Mouse (Mus musculus) monocyte, adult 2 months (primary cell): ENCODE measurements at regions not wholly inside any gene's neighbourhood (a gene's known extent, or its start where the extent isn't known, plus 50 kb on each side); places are given as distances from the start of the nearest gene placed in this dataset.

Experiments
- DNase-seq, 2 experiments: peaks; one replicate each; pipeline ENCODE4 v3.0.0; 2022; ENCODE audit warnings: low spot score in 2 of 2, low read depth in 1 of 2

DNA sequence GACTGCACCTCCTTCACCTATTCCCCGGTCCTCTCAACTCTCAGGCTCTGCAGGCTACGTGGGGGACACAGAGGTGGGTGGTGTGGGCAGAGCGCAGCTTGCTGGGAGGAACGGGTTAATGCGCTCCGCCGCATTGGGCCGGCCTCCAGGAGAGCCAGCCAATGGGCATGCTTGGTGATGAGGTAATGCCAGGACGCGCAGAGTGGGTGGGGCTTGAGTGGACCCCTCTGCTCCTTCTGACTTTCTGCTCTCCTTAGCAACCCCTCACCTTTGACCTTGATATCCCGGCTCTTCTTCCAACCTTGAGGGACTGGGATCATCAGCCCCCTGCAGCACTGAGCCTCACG, 85.2 kb downstream of the 1700001O22Rik start:
- DNase-seq, result no peak

DNA sequence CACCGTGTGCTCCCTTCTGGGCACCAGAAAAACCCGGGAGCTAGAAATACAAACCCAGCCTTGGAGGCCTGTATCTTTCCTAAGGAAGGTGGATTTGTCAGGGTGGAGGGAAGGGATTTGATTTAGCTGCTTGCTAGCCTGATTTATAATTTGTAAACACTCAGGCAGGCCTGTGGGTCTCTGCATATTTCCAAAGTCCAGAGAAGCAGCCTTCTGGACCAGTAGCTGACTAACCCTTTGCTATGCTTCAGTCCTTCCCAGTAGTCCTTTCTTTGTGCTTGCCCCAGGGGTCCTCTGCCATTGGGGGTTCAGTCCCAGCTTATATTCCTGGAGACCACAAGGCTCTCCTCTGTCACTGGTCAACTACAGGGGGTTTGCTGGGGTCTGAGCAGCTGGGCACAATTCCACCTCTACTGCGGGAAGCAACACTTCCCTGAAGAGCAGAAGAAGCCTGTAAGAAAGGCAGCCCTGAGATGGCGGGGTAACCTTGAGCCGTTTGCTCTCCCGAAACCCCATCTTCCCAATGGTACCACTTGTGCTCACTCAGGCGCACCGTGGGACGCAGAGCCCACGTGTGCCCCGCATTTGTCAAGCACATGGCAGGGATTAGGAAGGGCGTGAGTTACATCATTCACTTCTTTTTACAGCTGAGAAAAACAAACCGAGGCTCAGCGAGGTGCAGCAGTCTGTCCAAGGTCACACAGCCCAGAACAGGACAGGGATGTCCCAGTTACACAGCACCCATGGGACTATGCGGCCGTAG, 85.7 kb downstream of the 1700001O22Rik start:
- no peak for DNase-seq

DNA sequence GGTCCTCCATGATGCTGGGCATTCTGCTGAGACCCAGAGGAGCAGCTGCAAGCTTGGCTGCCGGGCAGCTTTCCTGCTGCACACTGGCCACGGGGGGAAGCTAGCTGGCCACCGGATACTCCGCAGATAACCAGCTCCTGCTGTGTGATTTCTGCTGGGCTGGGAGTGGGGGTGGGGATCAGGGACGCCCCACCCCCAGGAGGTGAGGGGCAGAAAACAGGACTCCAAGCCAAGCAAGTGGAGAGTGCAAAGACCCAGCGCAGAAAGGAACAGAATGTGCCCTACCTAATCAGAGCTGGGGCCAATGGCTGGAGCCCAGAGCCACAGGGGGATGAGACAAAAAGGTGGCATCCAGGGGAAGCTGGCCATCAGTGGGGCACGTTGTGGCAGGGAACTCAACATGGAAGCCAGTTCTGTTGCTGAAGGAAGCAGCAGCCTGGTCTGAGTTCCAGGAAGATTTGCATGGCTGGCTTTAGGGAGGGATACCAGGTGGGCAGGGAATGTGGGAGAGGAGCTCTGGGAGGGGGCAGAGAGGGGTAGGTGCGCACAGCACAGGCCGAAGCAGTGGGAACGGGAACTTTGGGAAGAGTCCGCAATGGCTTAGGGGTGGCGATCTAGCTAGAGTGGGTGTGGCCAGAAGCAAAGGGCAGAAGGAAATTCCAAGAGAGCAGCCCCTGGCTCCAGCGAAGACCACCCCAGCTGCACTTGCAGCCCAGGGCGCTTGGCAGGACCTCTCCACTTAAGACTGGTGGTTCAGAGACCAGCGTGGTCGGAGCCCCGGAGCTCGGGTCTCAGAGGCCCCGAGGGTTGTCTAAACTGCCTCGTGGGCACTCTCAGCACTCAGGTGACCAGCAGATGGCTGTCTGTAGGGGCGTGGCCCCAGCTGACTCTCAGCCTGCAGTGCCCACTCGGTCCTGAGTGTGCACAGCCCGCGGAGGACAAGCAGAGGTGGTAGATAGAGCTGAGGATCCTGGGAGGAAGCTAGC, 86.6 kb downstream of the 1700001O22Rik start:
- no peak for DNase-seq

DNA sequence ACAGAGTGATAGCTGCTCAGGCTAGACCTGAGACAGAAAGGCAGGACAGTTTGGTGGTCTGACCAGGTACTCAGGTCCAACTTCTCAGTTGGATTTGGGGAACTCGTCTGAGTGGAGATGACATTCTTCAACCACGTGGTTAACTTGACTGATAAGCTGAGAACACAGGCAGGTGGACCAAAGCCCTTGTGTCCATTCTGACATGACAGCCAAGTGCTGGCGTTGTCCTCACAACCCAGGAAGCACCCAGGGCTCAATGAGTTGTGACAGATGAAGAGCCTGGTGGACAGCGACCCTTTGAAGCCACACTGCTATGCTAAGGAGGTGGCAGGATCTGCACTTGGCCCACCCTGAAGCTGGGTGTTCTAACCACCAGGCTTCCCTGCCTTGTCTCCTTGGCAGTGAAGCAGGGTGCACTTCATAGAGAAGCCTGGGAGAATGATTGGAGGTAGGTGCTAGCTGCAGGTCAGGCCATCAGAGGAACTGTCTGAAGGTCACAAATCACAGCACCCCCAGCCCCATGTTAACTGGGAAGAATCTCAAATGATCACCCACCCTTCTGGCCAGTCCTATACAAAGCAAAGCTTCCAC, 87.6 kb downstream of the 1700001O22Rik start:
- DNase-seq, result no peak

DNA sequence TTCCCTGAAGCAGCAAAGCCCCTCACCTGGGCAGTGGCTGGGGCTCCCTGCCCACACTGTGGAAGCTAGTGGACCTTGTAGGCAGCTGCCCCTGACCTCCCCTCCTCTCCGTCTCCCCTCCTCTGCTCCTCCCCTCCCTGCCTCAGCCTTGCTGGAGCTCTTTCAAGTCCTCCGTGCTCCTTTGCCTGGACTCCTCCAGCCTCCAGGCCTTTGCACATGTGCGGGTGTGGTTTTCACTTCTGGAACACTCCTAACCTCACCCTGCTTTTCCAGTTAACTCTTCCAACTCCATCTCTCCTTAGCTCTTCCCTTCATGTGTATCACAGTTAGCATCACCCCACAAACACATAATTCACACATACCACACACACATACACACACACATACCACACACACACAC, 89.9 kb downstream of the 1700001O22Rik start:
- DNase-seq, result no peak

DNA sequence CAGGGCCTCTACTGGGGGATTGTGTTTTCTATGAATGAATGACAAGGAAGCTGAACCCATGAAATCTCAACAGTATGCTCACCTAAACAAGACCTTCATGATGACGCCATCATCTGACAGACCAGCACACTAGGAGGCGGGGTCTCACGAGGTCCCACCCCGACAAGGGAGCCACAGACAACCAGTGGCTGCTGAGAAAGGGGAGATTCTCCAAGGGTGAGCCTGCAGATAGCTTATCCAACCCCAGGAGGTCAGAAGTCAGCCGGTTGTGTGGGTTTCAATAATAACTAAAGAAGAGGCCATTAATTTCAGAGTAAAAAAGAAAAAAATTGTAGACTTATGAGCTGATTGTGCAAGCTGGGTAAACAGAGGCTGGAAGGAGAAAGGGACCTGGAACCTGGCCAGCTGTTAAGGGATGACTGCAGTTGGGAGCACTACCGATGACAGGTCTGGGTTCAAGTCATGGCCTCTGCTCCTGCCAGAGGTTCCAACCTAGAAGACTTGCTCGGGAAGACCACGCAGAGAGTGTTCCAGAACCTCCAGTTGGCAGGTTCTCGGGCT, 90.5 kb downstream of the 1700001O22Rik start:
- no peak for DNase-seq

DNA sequence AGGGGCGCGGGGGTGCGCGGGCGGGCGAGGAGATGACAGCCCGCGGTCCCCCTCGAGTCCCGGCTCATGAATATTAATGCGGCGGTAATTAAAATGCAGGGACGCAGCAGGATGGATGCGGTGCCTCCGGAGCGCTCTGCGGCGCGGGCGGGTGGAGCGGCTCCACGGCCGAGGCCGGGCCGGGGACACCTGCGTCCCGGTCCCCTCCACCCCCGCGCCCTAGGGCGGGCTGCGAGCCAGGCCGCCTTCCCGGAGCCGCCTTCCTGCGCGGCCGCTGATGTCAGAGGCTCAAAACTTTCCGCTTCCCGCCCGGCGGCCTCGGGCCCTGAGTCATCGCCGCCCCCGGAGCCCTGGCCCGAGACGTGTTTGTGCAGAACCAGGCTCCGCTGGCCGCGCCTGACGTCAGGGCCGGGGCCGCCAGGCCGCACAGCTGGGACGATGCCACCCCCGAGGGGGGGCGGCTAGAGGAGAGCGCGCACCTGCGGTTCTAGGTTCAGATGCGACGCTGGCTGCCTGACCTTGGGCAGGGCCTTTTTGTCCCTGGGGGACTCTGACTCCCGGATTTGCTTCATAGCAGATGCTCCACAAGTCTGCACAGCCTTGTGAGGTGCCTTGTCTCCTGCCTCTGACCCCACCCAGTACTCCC, 91.5 kb downstream of the 1700001O22Rik start:
- DNase-seq, result peak in 1 of 2 experiments; percentile 66

DNA sequence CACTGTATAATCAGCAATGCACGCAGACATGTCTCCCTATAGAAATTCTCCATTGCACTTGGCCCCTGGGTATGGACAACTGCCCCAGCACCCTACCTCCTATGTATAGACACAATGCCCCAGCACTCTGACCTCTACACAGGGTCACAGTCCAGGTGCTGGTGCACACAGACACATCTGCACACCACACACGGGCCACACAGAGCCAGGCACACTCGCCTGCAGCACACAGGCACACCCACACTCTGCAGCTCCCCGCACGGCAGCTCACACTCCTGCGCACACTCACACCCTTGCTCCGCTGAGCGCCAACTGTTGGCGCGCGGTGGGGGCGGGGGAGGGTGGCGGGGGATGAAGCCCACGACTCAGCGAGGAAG, 92.0 kb downstream of the 1700001O22Rik start:
- DNase-seq, result no peak

DNA sequence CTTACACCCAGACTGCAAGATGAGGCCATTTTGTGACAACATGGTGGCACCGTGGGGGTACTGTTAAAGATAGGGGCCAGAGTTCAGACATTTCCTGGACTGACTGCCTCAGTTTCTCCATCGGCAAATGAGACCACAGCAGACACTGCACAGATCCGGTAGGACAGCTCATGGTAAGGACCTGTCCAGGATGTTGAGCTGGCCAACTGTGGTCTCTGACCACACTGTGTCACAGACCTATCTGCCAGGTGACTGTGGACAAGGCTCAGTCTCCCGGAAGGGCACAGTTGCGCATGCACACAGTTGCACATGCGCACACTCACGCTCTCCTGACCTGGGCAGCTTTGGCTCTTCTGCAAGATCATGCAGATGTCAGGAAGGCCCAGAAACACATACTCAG, 92.6 kb downstream of the 1700001O22Rik start:
- DNase-seq, result no peak

DNA sequence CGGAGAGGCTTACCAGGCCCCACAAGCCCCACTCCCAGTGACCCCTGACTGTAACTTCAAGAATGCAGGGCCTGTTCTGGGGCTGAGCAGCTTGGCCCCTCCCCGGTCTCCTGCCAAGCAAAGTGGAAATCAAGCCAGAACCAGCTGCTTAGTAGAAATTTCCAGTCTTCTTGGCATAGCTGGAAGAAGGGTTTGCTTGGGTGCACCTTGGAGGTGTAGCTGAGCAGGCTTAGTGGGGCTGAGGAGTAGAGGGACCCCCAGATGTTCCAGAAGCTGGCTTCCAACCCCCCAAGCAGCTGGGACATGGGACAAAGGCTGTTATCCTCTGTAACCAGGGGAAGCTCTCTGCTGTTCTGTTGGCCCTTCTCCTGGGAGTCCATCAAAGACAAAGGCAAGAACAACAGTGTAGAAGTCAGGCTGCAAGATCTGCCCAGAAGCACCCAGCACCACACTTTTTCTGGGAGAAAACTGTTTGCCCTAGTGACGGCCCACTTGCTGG, 94.0 kb downstream of the 1700001O22Rik start:
- DNase-seq, result no peak

DNA sequence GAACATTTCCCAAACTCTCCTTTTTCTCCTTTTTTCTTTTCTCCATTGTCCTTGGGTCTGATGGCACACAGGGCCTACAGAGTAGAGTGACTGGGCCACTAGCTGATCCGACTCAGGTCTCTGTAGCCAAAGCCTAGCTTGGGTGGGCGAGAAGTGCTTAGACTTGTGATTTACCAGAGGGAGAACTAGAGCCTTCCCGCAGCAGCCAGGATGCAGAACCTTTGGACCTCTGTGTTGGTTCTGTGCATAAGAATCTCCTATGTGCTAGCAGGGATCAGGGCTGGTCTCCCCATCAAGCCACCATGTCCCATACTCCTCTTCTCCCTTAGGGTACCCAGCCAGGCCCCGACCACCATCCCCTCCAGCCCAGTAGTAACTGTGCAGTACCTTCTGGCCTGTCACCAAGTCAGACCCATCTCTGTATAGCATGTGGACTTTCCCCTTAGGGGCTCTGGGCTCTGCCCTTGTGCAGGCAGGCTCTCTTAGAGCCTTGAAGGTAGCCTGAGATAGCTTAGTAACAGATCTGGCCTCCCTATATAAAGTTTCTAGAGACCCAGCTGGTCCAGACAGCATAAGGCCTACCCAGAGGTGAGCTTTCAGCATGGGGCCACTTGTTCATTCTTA, 94.6 kb downstream of the 1700001O22Rik start:
- DNase-seq, result no peak

DNA sequence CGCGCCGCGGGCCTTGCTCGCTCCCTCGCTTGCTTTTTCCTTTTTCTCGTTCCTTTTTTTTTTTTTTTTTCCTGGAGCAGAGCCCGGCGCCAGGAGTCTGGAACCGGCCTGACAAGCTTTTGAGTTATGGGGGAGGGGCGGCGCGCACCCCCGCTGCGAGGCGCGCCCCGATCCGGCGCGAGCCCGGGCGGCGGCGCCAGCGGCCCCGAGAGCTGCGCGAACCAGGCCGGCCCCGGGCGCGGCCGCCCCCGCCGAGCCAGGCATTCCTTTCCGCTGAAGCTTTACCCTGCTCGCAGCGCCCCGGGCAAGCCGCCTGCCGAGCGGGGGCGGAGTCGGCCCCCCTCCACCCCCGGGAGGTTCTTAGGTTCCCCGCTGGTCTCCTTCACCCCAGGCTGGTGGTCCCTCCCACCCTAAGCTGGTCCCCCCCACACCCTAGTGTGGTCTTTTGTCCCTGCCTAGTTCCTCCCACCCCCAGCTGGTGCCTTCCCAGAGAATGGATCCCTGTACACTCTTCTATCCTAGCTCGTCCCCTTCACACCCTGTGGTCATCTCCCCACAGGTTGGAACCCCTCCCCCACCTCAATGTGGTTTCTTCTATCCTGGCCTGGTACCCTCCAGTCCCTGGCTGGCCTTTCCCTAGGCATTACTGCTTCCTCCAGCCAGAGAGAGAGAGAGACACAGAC, 95.3 kb downstream of the 1700001O22Rik start:
- no peak for DNase-seq

DNA sequence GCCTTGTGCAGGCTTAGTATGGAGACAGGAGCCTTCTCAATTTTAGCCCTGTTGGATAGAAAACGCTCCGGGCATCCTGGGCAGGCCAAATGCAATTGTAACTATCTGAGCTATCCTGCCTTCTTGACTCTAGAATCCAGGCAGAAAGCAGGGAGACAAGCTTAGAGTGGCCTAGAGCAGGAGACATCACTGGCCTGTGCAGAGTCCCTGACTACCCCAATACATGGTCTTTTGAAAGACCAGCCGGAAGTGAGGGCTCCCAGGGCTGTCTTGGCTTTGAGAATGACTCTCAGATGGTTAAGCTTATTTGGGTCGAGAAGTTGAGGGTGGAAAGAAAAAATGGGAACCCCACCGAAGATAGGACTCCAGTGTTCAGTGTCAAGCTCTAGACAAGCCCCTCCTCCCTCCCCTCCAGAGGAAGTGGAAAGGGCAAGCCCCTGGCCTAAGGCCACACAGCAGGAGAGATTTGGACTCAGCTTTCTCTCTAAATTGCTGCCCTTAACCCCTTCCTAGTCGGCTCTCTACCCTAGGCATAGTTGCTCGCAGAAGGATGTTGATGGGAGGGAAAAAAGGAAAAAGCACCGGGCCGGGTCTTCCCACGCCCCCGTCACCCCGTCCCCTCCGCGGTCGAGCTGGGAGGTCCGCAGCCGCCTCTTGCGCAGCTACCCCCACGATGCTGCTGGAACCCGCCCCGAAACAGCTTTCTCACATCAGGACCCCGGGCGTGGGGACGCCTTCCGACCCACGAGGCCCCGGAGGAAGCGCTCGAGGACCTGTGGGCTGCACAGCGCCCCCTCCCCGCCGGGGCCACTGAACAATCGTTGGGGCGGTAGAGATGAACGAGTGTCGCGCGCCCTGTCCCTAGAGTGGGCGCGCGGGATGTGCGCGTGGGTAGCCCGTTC, 96.1 kb downstream of the 1700001O22Rik start:
- no peak for DNase-seq

DNA sequence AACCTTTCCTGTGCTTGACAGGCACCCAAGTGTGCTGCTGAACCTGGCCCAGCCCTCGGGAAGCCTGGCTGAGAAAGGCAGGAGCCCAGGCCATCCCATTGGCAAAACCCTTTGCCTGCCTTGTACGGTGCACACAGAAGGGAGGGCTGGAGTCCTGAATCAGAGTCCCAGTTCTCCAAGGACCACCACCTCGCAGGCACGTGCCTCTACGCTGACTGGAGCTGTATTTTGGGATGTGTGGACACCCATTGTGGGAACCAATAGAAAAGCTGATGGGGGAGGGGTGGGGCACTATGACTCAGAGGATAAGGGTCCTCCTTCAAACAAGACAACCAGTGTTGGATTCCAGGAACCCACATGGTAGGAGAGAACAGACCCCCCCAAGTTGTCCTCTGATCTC, 97.4 kb downstream of the 1700001O22Rik start:
- no peak for DNase-seq

DNA sequence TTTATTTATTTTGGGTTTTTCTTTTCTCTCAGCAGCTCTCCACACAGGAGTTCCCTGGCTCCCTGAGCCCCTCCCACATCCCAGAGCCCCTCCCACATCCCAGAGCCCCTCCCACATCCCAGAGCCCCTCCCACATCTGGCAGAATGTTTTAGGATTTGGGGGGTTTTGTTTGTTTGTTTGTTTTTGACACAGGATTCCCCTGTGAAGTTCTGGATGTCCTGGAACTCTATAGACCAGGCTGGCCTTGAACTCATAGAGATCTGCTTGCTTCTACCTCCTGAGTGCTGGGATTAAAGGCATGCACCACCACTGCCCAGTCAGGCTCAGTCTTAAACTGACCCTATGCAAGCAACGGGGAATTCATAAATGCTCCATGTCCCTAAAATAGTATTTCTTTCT, 100.2 kb downstream of the 1700001O22Rik start:
- no peak for DNase-seq

DNA sequence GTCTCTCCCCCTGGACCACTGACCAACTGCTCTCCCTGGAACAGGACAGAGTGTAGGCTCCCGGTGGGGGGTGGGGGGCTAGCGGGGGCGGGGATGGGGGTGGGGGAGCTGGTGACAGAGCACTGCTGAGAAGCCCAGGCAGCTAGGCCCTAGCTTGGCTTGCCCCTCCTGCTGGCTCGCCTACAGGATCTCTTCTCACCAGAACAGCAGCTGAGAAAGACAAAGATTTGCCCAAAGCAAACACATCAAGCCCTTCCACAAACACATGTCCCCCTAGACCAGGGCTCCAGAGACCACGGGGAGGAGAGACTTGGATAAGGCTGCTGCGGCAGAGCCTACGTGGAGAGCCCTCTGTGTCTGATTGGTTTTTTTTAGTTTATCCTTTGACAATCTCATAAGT, 100.8 kb downstream of the 1700001O22Rik start:
- no peak for DNase-seq

DNA sequence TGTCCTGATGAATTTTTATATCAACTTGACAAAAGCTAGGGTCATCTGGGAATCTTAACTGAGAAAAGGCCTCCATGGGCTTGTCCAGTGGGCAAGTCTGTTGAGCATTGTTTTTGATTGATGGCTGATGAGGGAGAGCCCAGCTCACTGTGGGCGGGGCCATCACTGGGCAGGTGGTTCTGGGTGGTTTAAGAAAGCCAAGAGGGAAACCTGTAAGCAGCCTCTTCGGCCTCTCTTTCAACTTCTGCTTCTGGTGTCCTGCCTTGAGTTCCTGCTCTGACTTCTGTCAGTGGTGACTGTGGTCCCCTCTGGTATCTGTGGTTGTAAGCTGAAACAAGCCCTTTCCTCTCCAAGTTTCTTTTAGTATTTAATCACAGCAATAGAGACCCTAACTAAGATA, 102.6 kb downstream of the 1700001O22Rik start:
- DNase-seq, result no peak

DNA sequence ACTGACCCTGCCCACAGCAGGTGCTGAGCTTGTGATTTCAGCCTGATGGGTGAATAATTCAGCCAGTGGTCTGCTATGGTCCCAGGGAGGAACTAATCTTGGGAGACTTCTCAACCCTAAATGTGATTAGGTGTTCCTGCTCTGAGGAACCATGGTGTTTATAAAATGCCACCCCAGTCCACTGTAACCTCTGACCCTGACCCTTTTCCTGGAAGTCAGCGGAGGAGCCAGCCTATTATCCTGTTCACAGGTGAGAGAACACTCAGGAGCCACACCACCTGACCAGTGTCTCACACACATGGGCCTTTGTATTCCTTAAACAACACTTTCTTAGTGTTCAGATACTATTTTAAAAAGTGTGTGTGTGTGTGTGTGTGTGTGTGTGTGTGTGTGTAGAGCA, 103.0 kb downstream of the 1700001O22Rik start:
- DNase-seq, result no peak
